Mouse (Mus musculus): Measurements from ENCODE around the gene Bcl2. TPM values are rescaled to one million over a fixed set of nuclear protein-coding genes. Genes with fewer than 3 reads are reported as not detected.

The Bcl2 gene
- polyA plus RNA-seq, 1 experiment = 5.3 TPM

DNA sequence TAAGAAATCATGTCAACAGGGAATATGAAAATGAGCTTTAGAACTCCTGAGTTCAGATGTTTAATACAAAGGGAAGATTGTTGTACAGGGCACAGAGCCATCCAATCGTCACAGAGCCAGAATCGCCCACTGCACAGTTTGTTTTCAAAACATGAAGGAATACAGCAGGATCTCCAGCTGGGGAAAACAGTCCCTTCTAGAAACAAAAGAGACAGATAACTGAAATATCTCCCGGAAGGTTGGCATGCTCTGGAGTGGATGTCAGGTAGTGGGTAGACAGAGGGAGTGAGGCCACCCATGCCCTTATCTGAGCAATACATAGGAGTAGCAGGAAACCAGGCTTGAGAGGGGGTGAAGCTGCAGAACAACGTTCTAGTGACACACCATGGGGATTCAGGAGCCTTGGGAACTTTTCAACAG, 60.6 kb downstream of the Bcl2 start:
- TF ChIP-seq POLR2A (IDR thresholded peaks at IDR 0.05; ENCODE audit: low read depth, low read length) = no peak
- TF ChIP-seq CTCF (IDR thresholded peaks at IDR 0.05; ENCODE audit: borderline replicate concordance, insufficient read depth, low read length) = no peak
- Histone ChIP-seq H3K4me3 (ENCODE audit: insufficient read depth, low read length) (no peak overlapping the region), H3K27ac (ENCODE audit: insufficient read depth, low read length) (no peak overlapping the region), H3K4me1 (ENCODE audit: control insufficient read depth, insufficient read depth, low read length) (no peaks in the 10 kb centered on the region)

- Histone ChIP-seq H3K4me3 (ENCODE audit: insufficient read depth, low read length) (no peak overlapping the region), H3K4me1 (ENCODE audit: control insufficient read depth, insufficient read depth, low read length) (no peaks in the 10 kb centered on the region), H3K27ac (ENCODE audit: insufficient read depth, low read length) (no peak overlapping the region)
- TF ChIP-seq POLR2A (IDR thresholded peaks at IDR 0.05; ENCODE audit: low read depth, low read length) = no peak
- no peak for TF ChIP-seq CTCF (IDR thresholded peaks at IDR 0.05; ENCODE audit: borderline replicate concordance, insufficient read depth, low read length)
These were observed 62.9 kb downstream of the Bcl2 start for GRCm38 (mm10) chr1:106651211-106651610.

DNA sequence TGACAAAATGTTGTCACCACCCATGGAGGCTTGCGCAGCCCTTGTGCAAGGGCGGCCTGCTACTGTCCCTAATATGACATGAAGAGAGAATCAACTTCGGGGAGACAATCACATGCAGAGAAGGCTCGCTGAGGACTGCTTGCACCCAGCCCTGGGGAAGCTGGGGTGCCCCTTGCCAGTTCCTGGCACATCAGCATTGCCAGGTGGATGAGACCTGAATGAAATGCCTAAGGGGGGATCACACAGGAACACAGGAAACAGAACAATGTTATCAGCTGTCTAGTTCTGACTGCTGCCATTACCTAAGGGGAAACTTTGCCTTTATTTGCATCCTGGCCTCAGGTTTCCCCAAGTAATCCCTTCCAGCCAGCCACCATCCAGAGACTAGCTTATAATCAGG, 63.6 kb downstream of the Bcl2 start:
- H3K4me1 ChIP-seq (ENCODE audit: control insufficient read depth, insufficient read depth, low read length) = no peaks in the 10 kb centered on the region
- TF ChIP-seq POLR2A (IDR thresholded peaks at IDR 0.05; ENCODE audit: low read depth, low read length) = no peak
- TF ChIP-seq CTCF (IDR thresholded peaks at IDR 0.05; ENCODE audit: borderline replicate concordance, insufficient read depth, low read length) = no peak
- no peak overlapping the region for H3K27ac ChIP-seq (ENCODE audit: insufficient read depth, low read length)
- no peak overlapping the region for H3K4me3 ChIP-seq (ENCODE audit: insufficient read depth, low read length)

- TF ChIP-seq POLR2A (IDR thresholded peaks at IDR 0.05; ENCODE audit: low read depth, low read length) = no peak
- TF ChIP-seq CTCF (IDR thresholded peaks at IDR 0.05; ENCODE audit: borderline replicate concordance, insufficient read depth, low read length) = no peak
- Histone ChIP-seq H3K27ac (ENCODE audit: insufficient read depth, low read length) (no peak overlapping the region), H3K4me1 (ENCODE audit: control insufficient read depth, insufficient read depth, low read length) (peaks cover 12% of the 10 kb centered on the region), H3K4me3 (ENCODE audit: insufficient read depth, low read length) (no peak overlapping the region)
These were observed 66.7 kb downstream of the Bcl2 start for GRCm38 (mm10) chr1:106647336-106647735.

- Histone ChIP-seq H3K27ac (ENCODE audit: insufficient read depth, low read length) (no peak overlapping the region), H3K4me3 (ENCODE audit: insufficient read depth, low read length) (no peak overlapping the region), H3K4me1 (ENCODE audit: control insufficient read depth, insufficient read depth, low read length) (peaks cover 12% of the 10 kb centered on the region)
- TF ChIP-seq POLR2A (IDR thresholded peaks at IDR 0.05; ENCODE audit: low read depth, low read length) (no peak), CTCF (IDR thresholded peaks at IDR 0.05; ENCODE audit: borderline replicate concordance, insufficient read depth, low read length) (no peak)
These were observed 69.5 kb downstream of the Bcl2 start for GRCm38 (mm10) chr1:106644566-106644965.

- Histone ChIP-seq H3K27ac (ENCODE audit: insufficient read depth, low read length) (peak overlapping the region; percentile 57), H3K4me3 (ENCODE audit: insufficient read depth, low read length) (no peak overlapping the region), H3K4me1 (ENCODE audit: control insufficient read depth, insufficient read depth, low read length) (peaks cover 12% of the 10 kb centered on the region)
- TF ChIP-seq POLR2A (IDR thresholded peaks at IDR 0.05; ENCODE audit: low read depth, low read length) = no peak
- no peak for TF ChIP-seq CTCF (IDR thresholded peaks at IDR 0.05; ENCODE audit: borderline replicate concordance, insufficient read depth, low read length)
These were observed 70.5 kb downstream of the Bcl2 start for GRCm38 (mm10) chr1:106643527-106643926.

GRCm38 (mm10) chr1:106640577-106640976, 73.5 kb downstream of the Bcl2 start:
- no peak overlapping the region for H3K4me3 ChIP-seq (ENCODE audit: insufficient read depth, low read length)

DNA sequence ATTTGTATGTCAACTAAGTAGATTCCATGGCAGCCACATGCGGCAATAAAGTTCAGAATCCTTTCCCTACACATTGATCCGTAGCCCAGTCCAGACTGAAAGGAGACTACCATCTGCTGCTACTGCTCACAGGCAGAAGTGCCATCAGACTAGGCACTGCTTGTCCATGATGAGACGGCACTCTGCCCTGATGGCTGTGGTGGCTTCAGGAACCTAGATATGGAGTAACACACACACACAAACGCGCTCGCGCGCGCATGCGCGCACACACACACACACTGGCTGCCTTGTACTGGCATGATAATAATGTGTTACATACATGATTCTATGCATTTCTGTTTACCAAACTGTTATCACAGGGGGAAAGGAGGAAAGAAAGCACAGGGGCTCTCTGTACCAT, 76.4 kb downstream of the Bcl2 start:
- no peak overlapping the region for H3K27ac ChIP-seq (ENCODE audit: insufficient read depth, low read length)
- no peak overlapping the region for H3K4me3 ChIP-seq (ENCODE audit: insufficient read depth, low read length)
- TF ChIP-seq POLR2A (IDR thresholded peaks at IDR 0.05; ENCODE audit: low read depth, low read length) (no peak), CTCF (IDR thresholded peaks at IDR 0.05; ENCODE audit: borderline replicate concordance, insufficient read depth, low read length) (no peak)
- no peaks in the 10 kb centered on the region for H3K4me1 ChIP-seq (ENCODE audit: control insufficient read depth, insufficient read depth, low read length)

More at GRCm38 (mm10) chr1:106640577-106640976, 73.5 kb downstream of the Bcl2 start:
- no peak overlapping the region for H3K27ac ChIP-seq (ENCODE audit: insufficient read depth, low read length)
- H3K4me1 ChIP-seq (ENCODE audit: control insufficient read depth, insufficient read depth, low read length) = peaks cover 12% of the 10 kb centered on the region
- TF ChIP-seq POLR2A (IDR thresholded peaks at IDR 0.05; ENCODE audit: low read depth, low read length) (no peak), CTCF (IDR thresholded peaks at IDR 0.05; ENCODE audit: borderline replicate concordance, insufficient read depth, low read length) (no peak)

DNA sequence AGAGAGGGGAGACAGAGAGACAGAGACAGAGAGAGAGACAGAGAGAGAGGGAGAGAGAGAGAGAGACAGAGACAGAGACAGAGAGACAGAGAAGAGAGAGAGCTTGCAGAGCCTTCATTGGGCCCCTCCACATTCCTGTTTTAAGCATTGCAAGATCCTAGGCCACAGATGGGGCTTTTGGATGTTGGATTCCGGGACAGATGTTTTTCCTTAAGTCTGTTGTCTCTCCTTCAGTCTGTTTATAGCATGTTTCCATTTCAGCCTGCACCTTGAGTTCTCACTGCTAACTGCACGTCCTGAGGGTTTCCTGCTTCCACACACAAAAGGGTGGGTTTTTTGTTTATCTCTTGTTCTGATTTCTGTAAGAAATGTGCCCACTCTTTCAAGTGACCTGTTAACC, 77.4 kb downstream of the Bcl2 start:
- no peak for TF ChIP-seq CTCF (IDR thresholded peaks at IDR 0.05; ENCODE audit: borderline replicate concordance, insufficient read depth, low read length)
- no peak for TF ChIP-seq POLR2A (IDR thresholded peaks at IDR 0.05; ENCODE audit: low read depth, low read length)
- no peak overlapping the region for H3K27ac ChIP-seq (ENCODE audit: insufficient read depth, low read length)
- no peak overlapping the region for H3K4me3 ChIP-seq (ENCODE audit: insufficient read depth, low read length)
- no peaks in the 10 kb centered on the region for H3K4me1 ChIP-seq (ENCODE audit: control insufficient read depth, insufficient read depth, low read length)

- peaks cover 17% of the 10 kb centered on the region for H3K4me1 ChIP-seq (ENCODE audit: control insufficient read depth, insufficient read depth, low read length)
- TF ChIP-seq POLR2A (IDR thresholded peaks at IDR 0.05; ENCODE audit: low read depth, low read length) = no peak
- no peak overlapping the region for H3K27ac ChIP-seq (ENCODE audit: insufficient read depth, low read length)
- no peak overlapping the region for H3K4me3 ChIP-seq (ENCODE audit: insufficient read depth, low read length)
These were observed 80.9 kb downstream of the Bcl2 start for GRCm38 (mm10) chr1:106633207-106633606.
